ENCODE assay signal across 11 mouse cellular contexts in genomic region chr10:70686505-70686904, GRCm38 (mm10). TPM values are rescaled to one million over a fixed set of nuclear protein-coding genes. Genes with fewer than 3 reads are reported as not detected.
DNase-seq lines count a peak whose midpoint lies in the region; ATAC-seq and TF ChIP-seq lines count a peak whose summit lies in the region.
"Had no signal": no experiment of that assay in that cellular context is flagged by ENCODE, and none has a peak within 500 bp of the region (broad histone marks: within the 10 kb centered on the region; RNA-seq: fewer than 3 reads in every experiment).

No protein-coding gene starts in this region.

- H3K9ac ChIP-seq in hindbrain, postnatal 0 days (replicated peaks; ENCODE audit: low read length) = no peak overlapping the region
- no peak overlapping the region for H3K9ac ChIP-seq in midbrain, postnatal 0 days (replicated peaks; ENCODE audit: low read length, poor library complexity, severe bottlenecking)

- H3K4me2 ChIP-seq in hindbrain, postnatal 0 days (ENCODE audit: low read depth, low read length) = no peak overlapping the region
- H3K4me2 ChIP-seq in midbrain, postnatal 0 days (ENCODE audit: low read depth, low read length, poor library complexity, severe bottlenecking) = no peak overlapping the region

- no peaks in the 10 kb centered on the region for H3K36me3 ChIP-seq in hindbrain, postnatal 0 days (ENCODE audit: insufficient read depth, low read length)
- no peaks in the 10 kb centered on the region for H3K36me3 ChIP-seq in midbrain, postnatal 0 days (ENCODE audit: insufficient read depth, low read length)
- no peaks in the 10 kb centered on the region for H3K36me3 ChIP-seq in heart, embryonic 10.5 days

- peak overlapping the region; percentile 62; the same call in 1 of the 2 replicates for H3K27ac ChIP-seq in hindbrain, postnatal 0 days
- H3K27ac ChIP-seq in midbrain, postnatal 0 days (ENCODE audit: low read depth, low read length) = 0 out of 2 replicates have a peak overlapping the region, but pooled peaks have one; percentile 12
- no peak overlapping the region for H3K27ac ChIP-seq in heart, embryonic 10.5 days
- H3K27ac ChIP-seq: left cerebral cortex, adult 2 months; stomach, postnatal 0 days had no signal

- H3K27me3 ChIP-seq in hindbrain, postnatal 0 days (ENCODE audit: insufficient read depth, low read length) = no peaks in the 10 kb centered on the region
- H3K27me3 ChIP-seq in midbrain, postnatal 0 days (ENCODE audit: insufficient read depth, low read length) = no peaks in the 10 kb centered on the region
- H3K27me3 ChIP-seq in heart, embryonic 10.5 days (ENCODE audit: insufficient read depth, poor library complexity, severe bottlenecking) = no peaks in the 10 kb centered on the region

- TF ChIP-seq CTCF in hindbrain, postnatal 0 days (IDR thresholded peaks at IDR 0.05; ENCODE audit: low read depth) = no peak
- no peak for TF ChIP-seq CTCF in midbrain, postnatal 0 days (IDR thresholded peaks at IDR 0.05)

- ATAC-seq in hindbrain, postnatal 0 days = peak; percentile 93
- peak; percentile 90 for ATAC-seq in midbrain, postnatal 0 days (ENCODE audit: low FRiP score)

- H3K4me1 ChIP-seq in hindbrain, postnatal 0 days (ENCODE audit: insufficient read depth, low read length) = peaks cover 5% of the 10 kb centered on the region
- H3K4me1 ChIP-seq in midbrain, postnatal 0 days (ENCODE audit: insufficient read depth, low read length) = no peaks in the 10 kb centered on the region
- H3K4me1 ChIP-seq in heart, embryonic 10.5 days = 0 out of 2 replicates have a peak, but pooled peaks cover 3% of the 10 kb centered on the region

- DNase-seq in cerebellum, adult 11-12 months = peak; percentile 9
- no peak for DNase-seq in cerebellum, adult 11 months
- peak; percentile 25 for DNase-seq in embryo, embryonic 9.5 days (ENCODE audit: extremely low spot score)
- peak; percentile 82 for DNase-seq in hindbrain, postnatal 0 days (ENCODE audit: low spot score)
- peak; percentile 88 for DNase-seq in midbrain, postnatal 0 days (ENCODE audit: low spot score)
- no peak for DNase-seq in heart, embryonic 10.5 days (ENCODE audit: low spot score)
- DNase-seq in MN1 (ENCODE audit: low spot score) = no peak
- DNase-seq in spleen, adult 18-20 months = no peak

- H3K4me3 ChIP-seq in hindbrain, postnatal 0 days (ENCODE audit: low read length) = no peak overlapping the region
- no peak overlapping the region for H3K4me3 ChIP-seq in midbrain, postnatal 0 days (ENCODE audit: low read depth, low read length)
- H3K4me3 ChIP-seq in heart, embryonic 10.5 days = no peak overlapping the region
- H3K4me3 ChIP-seq: erythroblast, embryonic 14.5 days; left cerebral cortex, adult 2 months had no signal

- no peaks in the 10 kb centered on the region for H3K9me3 ChIP-seq in hindbrain, postnatal 0 days (ENCODE audit: low read length)
- no peaks in the 10 kb centered on the region for H3K9me3 ChIP-seq in midbrain, postnatal 0 days (ENCODE audit: low read length)
- H3K9me3 ChIP-seq in heart, embryonic 10.5 days = no peaks in the 10 kb centered on the region

- 22% methylated on average over 3 of the region's 3 CpGs for WGBS in hindbrain, postnatal 0 days
- 19% methylated on average over 3 of the region's 3 CpGs for WGBS in midbrain, postnatal 0 days
- WGBS in heart, embryonic 10.5 days = 45% methylated on average over 3 of the region's 3 CpGs

RNA-seq across cellular contexts. Expression of gene Phyhipl, which starts 30.7 kb away (rescaled TPM):
- 38.3 and 55.5 TPM in 2 replicates for total RNA-seq in hindbrain, postnatal 0 days (2014; rRNA removed)
- 281 and 287 TPM in 2 replicates for polyA plus RNA-seq in hindbrain, postnatal 0 days (2015; fragmentation: Nextera tagmentation; extraction: Ambion mirVana)
- total RNA-seq in midbrain, postnatal 0 days (2014; rRNA removed) = 38.5 and 55.4 TPM in 2 replicates
- 307 and 323 TPM in 2 replicates for polyA plus RNA-seq in midbrain, postnatal 0 days (2015; fragmentation: Nextera tagmentation; extraction: Ambion mirVana)
- polyA plus RNA-seq in heart, embryonic 10.5 days (2016; fragmentation: Nextera tagmentation; extraction: Ambion mirVana) = 0.67 and 2.3 TPM in 2 replicates
- polyA plus RNA-seq: erythroblast, embryonic 14.5 days had no signal

Comparison
In these comparisons a context has a peak if more than half of its experiments do, and no peak if none do; other contexts are left out.
1. DNase-seq: peak in cerebellum, adult 11-12 months (single experiment), embryo, embryonic 9.5 days (single experiment), hindbrain, postnatal 0 days (single experiment) and midbrain, postnatal 0 days (single experiment); none in cerebellum, adult 11 months (single experiment), heart, embryonic 10.5 days (single experiment), MN1 (single experiment) and spleen, adult 18-20 months (0 of 2).
2. RNA of gene Phyhipl, which starts 30.7 kb away (polyA plus RNA-seq): 307 to 323 TPM in midbrain, postnatal 0 days and 281 to 287 TPM in hindbrain, postnatal 0 days; 0.67 to 2.3 TPM in heart, embryonic 10.5 days; every median in the first group is over 10 times any median in the second.